Mouse (Mus musculus) liver, embryonic 14.5 days (tissue): ENCODE data around the gene Dnajb8. TPM values are rescaled to one million over a fixed set of nuclear protein-coding genes. Genes with fewer than 3 reads are reported as not detected.

Source experiments
- ATAC-seq: fragments of 200-750 bp; cut with Nextera tagmentation; 2 replicates; pipeline ENCODE4 v1.8.0; 2017; ENCODE audit warnings: moderate number of reproducible peaks, mild to moderate bottlenecking, moderate library complexity; ENCODE audit not compliant: insufficient read depth
- DNase-seq, 3 experiments: peaks; one replicate each; pipeline ENCODE4 v3.0.0-alpha.2; 2012 to 2013; ENCODE audit warnings: low read depth in 3 of 3, low spot score in 3 of 3
- H3K27ac ChIP-seq: fragments of 300-500 bp; sonication (generic); 2 replicates; pipeline ENCODE4 v1.5.1; 2014; ENCODE audit warnings: moderate library complexity, mild to moderate bottlenecking, control low read depth, inconsistent platforms
- H3K27me3 ChIP-seq: fragments of 300-500 bp; sonication (generic); 2 replicates; pipeline ENCODE4 v1.6.1; 2014; ENCODE audit warnings: mild to moderate bottlenecking, low read length, moderate library complexity; ENCODE audit not compliant: control insufficient read depth, insufficient read depth
- H3K36me3 ChIP-seq: fragments of 300-500 bp; sonication (generic); replicated peaks from 2 replicates; pipeline ENCODE4 v1.6.1; 2014; ENCODE audit warnings: low read depth; ENCODE audit not compliant: control insufficient read depth, insufficient read depth
- H3K4me1 ChIP-seq, 2 experiments: fragments of 200-500 bp in 1 of 2; fragments of 300-500 bp in 1 of 2; sonication (generic) in 1 of 2; replicated peaks; 2 replicates each; pipeline ENCODE4 v1.6.1; 2012 to 2014; ENCODE audit warnings: antibody characterized with exemption in 1 of 2, inconsistent platforms in 1 of 2, low read length in 1 of 2; ENCODE audit not compliant: control insufficient read depth in 2 of 2, insufficient read depth in 2 of 2
- H3K4me2 ChIP-seq: fragments of 300-500 bp; sonication (generic); 2 replicates; pipeline ENCODE4 v1.6.1; 2014; ENCODE audit warnings: low read depth, mild to moderate bottlenecking, control low read depth, moderate library complexity
- H3K4me3 ChIP-seq, 2 experiments: fragments of 200-500 bp in 1 of 2; fragments of 300-500 bp in 1 of 2; sonication (generic) in 1 of 2; 2 replicates each; pipeline ENCODE4 v1.5.1; 2012 to 2014; ENCODE audit warnings: low read depth in 2 of 2, low read length in 2 of 2, mild to moderate bottlenecking in 2 of 2, control low read depth in 1 of 2, inconsistent platforms in 1 of 2, moderate library complexity in 1 of 2; ENCODE audit not compliant: insufficient read depth in 1 of 2
- H3K9ac ChIP-seq: fragments of 300-500 bp; sonication (generic); replicated peaks from 2 replicates; pipeline ENCODE4 v1.6.1; 2014; ENCODE audit warnings: mild to moderate bottlenecking, control low read depth, moderate library complexity
- H3K9me3 ChIP-seq: fragments of 300-500 bp; sonication (generic); 2 replicates; pipeline ENCODE4 v1.6.1; 2016; ENCODE audit warnings: low read length, mixed read lengths; ENCODE audit not compliant: control insufficient read depth
- CTCF ChIP-seq: IDR thresholded peaks from 2 replicates; pipeline ENCODE4 v1.5.1; 2016; ENCODE audit warnings: antibody characterized with exemption, low read depth, control low read depth
- EP300 ChIP-seq: IDR thresholded peaks from 2 replicates; pipeline ENCODE4 v1.6.1; 2016; ENCODE audit warnings: antibody characterized with exemption, low read depth
- WGBS: fragments of 180-500 bp; shearing (Covaris S2); extraction: QIAGEN DNeasy Blood & Tissue Kit; methylation state at CpG from one replicate; pipeline ENCODE4 v1.1.7; 2014; ENCODE audit not compliant: insufficient replicate concordance; 5-methylcytosine and 5-hydroxymethylcytosine counted together
- polyA plus RNA-seq, 2 experiments: library from polyadenylated mRNA; depleted of rRNA in 1 of 2; stranded (reverse) in 1 of 2; unstranded in 1 of 2; fragments of >200 nt; fragmentation: Nextera tagmentation in 1 of 2; extraction: Ambion mirVana in 1 of 2; gene quantifications; 2 replicates each; pipeline versions ENCODE4 v1.2.1 to v1.2.3; 2012 to 2014

Gene Dnajb8
- polyA plus RNA-seq, 2 experiments: not detected

GRCm38 (mm10) chr6:88202921-88203690, 19.0 kb upstream of the Dnajb8 start:
- Histone ChIP-seq H3K27ac (no peak overlapping the region), H3K4me3 (no peak overlapping the region), H3K4me2 (peak overlapping the region; percentile 23), H3K9me3 (no peaks in the 10 kb centered on the region), H3K27me3 (peaks cover 63% of the 10 kb centered on the region), H3K9ac (no peak overlapping the region), H3K4me1 (peaks cover 2 to 4% of the 10 kb centered on the region in 2 experiments; a peak in 2 of 4 replicates), H3K36me3 (no peaks in the 10 kb centered on the region)
- ATAC-seq (peak; percentile 66), DNase-seq (peak; percentile 57 to 72 (median 70))
- TF ChIP-seq CTCF (no peak), EP300 (peak; percentile 64)
- WGBS: 1% methylated on average over 24 of the region's 24 CpGs

- Histone ChIP-seq H3K9ac (no peak overlapping the region), H3K4me2 (peak overlapping the region; percentile 23), H3K9me3 (no peaks in the 10 kb centered on the region), H3K4me1 (peaks cover 2 to 4% of the 10 kb centered on the region in 2 experiments; a peak in 2 of 4 replicates), H3K27me3 (peaks cover 55% of the 10 kb centered on the region), H3K27ac (no peak overlapping the region), H3K4me3 (no peak overlapping the region), H3K36me3 (no peaks in the 10 kb centered on the region)
- no peak for DNase-seq
- 55% methylated on average over 10 of the region's 10 CpGs for WGBS
- TF ChIP-seq EP300 (no peak), CTCF (no peak)
- no peak for ATAC-seq
Observed at GRCm38 (mm10) chr6:88203791-88204405, 18.2 kb upstream of the Dnajb8 start.

- Histone ChIP-seq H3K4me2 (no peak overlapping the region), H3K9ac (no peak overlapping the region), H3K27ac (no peak overlapping the region), H3K36me3 (no peaks in the 10 kb centered on the region), H3K4me3 (no peak overlapping the region), H3K9me3 (no peaks in the 10 kb centered on the region), H3K27me3 (peaks cover 47% of the 10 kb centered on the region), H3K4me1 (peaks cover 2 to 4% of the 10 kb centered on the region in 2 experiments; a peak in 2 of 4 replicates)
- no peak for TF ChIP-seq CTCF
- no peak for TF ChIP-seq EP300
- ATAC-seq (no peak), DNase-seq (no peak)
- WGBS: 58% methylated on average over 25 of the region's 25 CpGs
Observed at GRCm38 (mm10) chr6:88204531-88205385, 17.3 kb upstream of the Dnajb8 start.

- WGBS: 60% methylated on average over 7 of the region's 7 CpGs
- ATAC-seq: no peak
Observed at GRCm38 (mm10) chr6:88205386-88205700, 16.7 kb upstream of the Dnajb8 start.

GRCm38 (mm10) chr6:88205937-88206336, 16.1 kb upstream of the Dnajb8 start:
- DNase-seq (no peak), ATAC-seq (no peak)
- H3K4me1 ChIP-seq: peaks cover 2 to 4% of the 10 kb centered on the region in 2 experiments; a peak in 2 of 4 replicates
- no peaks in the 10 kb centered on the region for H3K36me3 ChIP-seq
- peaks cover 35% of the 10 kb centered on the region for H3K27me3 ChIP-seq
- TF ChIP-seq CTCF (no peak), EP300 (no peak)
- no peak overlapping the region for H3K9ac ChIP-seq
- no peak overlapping the region for H3K4me2 ChIP-seq
- no peak overlapping the region for H3K27ac ChIP-seq
- no peaks in the 10 kb centered on the region for H3K9me3 ChIP-seq
- H3K4me3 ChIP-seq: no peak overlapping the region
- 57% methylated on average over 9 of the region's 9 CpGs for WGBS

More at GRCm38 (mm10) chr6:88205386-88205700, 16.7 kb upstream of the Dnajb8 start:
- Histone ChIP-seq H3K27ac (no peak overlapping the region), H3K9ac (no peak overlapping the region), H3K4me1 (peaks cover 2 to 4% of the 10 kb centered on the region in 2 experiments; a peak in 2 of 4 replicates), H3K4me2 (no peak overlapping the region), H3K27me3 (peaks cover 41% of the 10 kb centered on the region), H3K4me3 (no peak overlapping the region), H3K36me3 (no peaks in the 10 kb centered on the region), H3K9me3 (no peaks in the 10 kb centered on the region)
- no peak for DNase-seq
- TF ChIP-seq EP300 (no peak), CTCF (no peak)
